In genomic region chr3:73057197-73057811, GRCm38 (mm10) we compare ENCODE assay signal across 8 mouse cellular contexts. TPM values are rescaled to one million over a fixed set of nuclear protein-coding genes. Genes with fewer than 3 reads are reported as not detected.
A peak's percentile ranks its signal among the peaks of the same experiment; 100 is the strongest.
DNase-seq lines count a peak whose midpoint lies in the region; ATAC-seq and TF ChIP-seq lines count a peak whose summit lies in the region.

Gene Slitrk3, minus strand, starts transcription at chr3:73057803.

- H3K9me3 ChIP-seq in neural tube, embryonic 13.5 days: no peaks in the 10 kb centered on the region

- H3K27ac ChIP-seq in gastrocnemius, adult 2 months: no peak within 1 kb of the TSS
- peak within 1 kb of the TSS; percentile 83 for H3K27ac ChIP-seq in neural tube, embryonic 13.5 days (replicated peaks)

- intact Hi-C loops in gastrocnemius, adult 2 months (cut with DNase I): no loop called here
- intact Hi-C loops in left cerebral cortex, postnatal 25 days (cut with DNase I): no loop called here

- no peak for DNase-seq in gastrocnemius, adult 2 months
- DNase-seq in gastrocnemius, postnatal 25 days: no peak
- peak; percentile 20 to 53 for DNase-seq in cerebellum, adult 18-20 months
- peak; percentile 62 to 78 for DNase-seq in left cerebral cortex, postnatal 25 days (ENCODE audit: low spot score in 2 of 2)
- no peak for DNase-seq in thymus, postnatal 14 days
- DNase-seq in lung, postnatal 36 days: no peak

- peak; percentile 50 for ATAC-seq in frontal cortex, adult (ENCODE audit: low TSS enrichment)
- ATAC-seq in neural tube, embryonic 13.5 days (ENCODE audit: low read depth): peak; percentile 78

- peaks cover 18% of the 10 kb centered on the region for H3K4me1 ChIP-seq in neural tube, embryonic 13.5 days (replicated peaks)

- WGBS in neural tube, embryonic 13.5 days: under 1% methylated on average over 44 of the region's 44 CpGs

- H3K27me3 ChIP-seq in neural tube, embryonic 13.5 days: peaks cover 6% of the 10 kb centered on the region

- peak within 1 kb of the TSS; percentile 65 for H3K4me3 ChIP-seq in gastrocnemius, adult 2 months
- H3K4me3 ChIP-seq in neural tube, embryonic 13.5 days: peak within 1 kb of the TSS; percentile 66

- peak within 1 kb of the TSS; percentile 70 for H3K4me2 ChIP-seq in neural tube, embryonic 13.5 days

- no peak for TF ChIP-seq CTCF in gastrocnemius, adult 2 months (IDR thresholded peaks at IDR 0.05)

- no peaks in the 10 kb centered on the region for H3K36me3 ChIP-seq in neural tube, embryonic 13.5 days

- peak within 1 kb of the TSS; percentile 77 for H3K9ac ChIP-seq in neural tube, embryonic 13.5 days

RNA-seq across cellular contexts. Expression of gene Slitrk3, which starts in this region (rescaled TPM):
- not detected for total RNA-seq in gastrocnemius, adult 2 months (2021)
- total RNA-seq in gastrocnemius, postnatal 25 days (2021): under 1 TPM in 1 of 2 experiments, not detected in 1; 0.08 TPM
- 10 to 100 TPM; 68.8 to 70.9 TPM for total RNA-seq in left cerebral cortex, postnatal 25 days (2021)
- 15.5 and 15.7 TPM in 2 replicates for polyA plus RNA-seq in neural tube, embryonic 13.5 days (2015; fragmentation: Nextera tagmentation; extraction: Ambion mirVana)

Comparison
In these comparisons a context has a peak if more than half of its experiments do, and no peak if none do; other contexts are left out.
1. RNA of gene Slitrk3 (total RNA-seq): 68.8 to 70.9 TPM in left cerebral cortex, postnatal 25 days; 0.08 TPM in gastrocnemius, postnatal 25 days and not detected in gastrocnemius, adult 2 months; every median in the first group is over 10 times any median in the second.
2. DNase-seq: peak in cerebellum, adult 18-20 months (2 of 2) and left cerebral cortex, postnatal 25 days (2 of 2); none in gastrocnemius, adult 2 months (single experiment), gastrocnemius, postnatal 25 days (single experiment), thymus, postnatal 14 days (single experiment) and lung, postnatal 36 days (single experiment).